Mouse (Mus musculus) Muller cell, postnatal 12 days (primary cell): Measurements from ENCODE around the gene Hivep3.
A peak's percentile ranks its signal among the peaks of the same experiment; 100 is the strongest.

Experiments used
- DNase-seq: peaks from one replicate; pipeline ENCODE4 v3.0.0-alpha.2; 2015; ENCODE audit errors: inconsistent ontology term

Hivep3 gene

GRCm38 (mm10) chr4:119947232-119948162 lies 213.9 kb downstream of the Hivep3 start:
- DNase-seq: no peak

- DNase-seq: no peak
Measured at GRCm38 (mm10) chr4:119948406-119948805, 214.8 kb downstream of the Hivep3 start.

- no peak for DNase-seq
Measured at GRCm38 (mm10) chr4:119948922-119949614, 215.5 kb downstream of the Hivep3 start.

- DNase-seq: no peak
Measured at GRCm38 (mm10) chr4:119950181-119950580, 216.6 kb downstream of the Hivep3 start.

GRCm38 (mm10) chr4:119951081-119951480 lies 217.5 kb downstream of the Hivep3 start:
- no peak for DNase-seq

- no peak for DNase-seq
Measured at GRCm38 (mm10) chr4:119955008-119955407, 221.4 kb downstream of the Hivep3 start.

GRCm38 (mm10) chr4:119957970-119958369 lies 224.4 kb downstream of the Hivep3 start:
- DNase-seq: no peak

- no peak for DNase-seq
Measured at GRCm38 (mm10) chr4:119959293-119959692, 225.7 kb downstream of the Hivep3 start.

- no peak for DNase-seq
Measured at GRCm38 (mm10) chr4:119959873-119960272, 226.3 kb downstream of the Hivep3 start.

GRCm38 (mm10) chr4:119960523-119960922 lies 226.9 kb downstream of the Hivep3 start:
- DNase-seq: no peak

GRCm38 (mm10) chr4:119961164-119961563 lies 227.6 kb downstream of the Hivep3 start:
- no peak for DNase-seq

- DNase-seq: no peak
Measured at GRCm38 (mm10) chr4:119962066-119962465, 228.5 kb downstream of the Hivep3 start.

GRCm38 (mm10) chr4:119966105-119967072 lies 232.8 kb downstream of the Hivep3 start:
- no peak for DNase-seq

- no peak for DNase-seq
Measured at GRCm38 (mm10) chr4:119967073-119967608, 233.6 kb downstream of the Hivep3 start.

GRCm38 (mm10) chr4:119967636-119968035 lies 234.1 kb downstream of the Hivep3 start:
- no peak for DNase-seq

GRCm38 (mm10) chr4:119968071-119968470 lies 234.5 kb downstream of the Hivep3 start:
- DNase-seq: peak; percentile 59

- DNase-seq: no peak
Measured at GRCm38 (mm10) chr4:119968887-119969286, 235.3 kb downstream of the Hivep3 start.

GRCm38 (mm10) chr4:119970166-119970565 lies 236.6 kb downstream of the Hivep3 start:
- DNase-seq: peak; percentile 52

- DNase-seq: no peak
Measured at GRCm38 (mm10) chr4:119972375-119972774, 238.8 kb downstream of the Hivep3 start.

GRCm38 (mm10) chr4:119973729-119974605 lies 240.4 kb downstream of the Hivep3 start:
- no peak for DNase-seq
